Comparison of ENCODE assay signal across 10 mouse cellular contexts in the genomic region with DNA sequence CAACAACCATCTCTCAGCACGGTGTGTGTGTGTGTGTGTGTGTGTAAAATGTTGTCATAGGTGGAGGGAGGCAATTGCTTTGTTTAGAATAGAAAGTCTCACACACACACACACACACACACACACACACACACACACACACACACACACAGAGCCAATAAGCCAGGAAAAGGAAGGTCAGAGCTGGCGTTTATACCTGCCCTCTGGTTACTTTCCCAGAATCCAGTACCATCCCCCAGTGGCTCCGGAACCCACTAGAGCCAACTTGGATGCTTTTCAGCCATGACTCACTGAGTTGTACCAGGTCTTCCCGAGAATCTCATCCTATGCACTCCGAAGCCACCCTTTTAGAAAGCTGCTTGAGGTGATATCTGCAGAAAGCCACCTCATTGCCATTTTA.
DNase-seq lines count a peak whose midpoint lies in the region; ATAC-seq and TF ChIP-seq lines count a peak whose summit lies in the region.
"Had no signal": no experiment of that assay in that cellular context is flagged by ENCODE, and none has a peak within 500 bp of the region (broad histone marks: within the 10 kb centered on the region; RNA-seq: fewer than 3 reads in every experiment).

No protein-coding gene starts in this region.

- intact Hi-C loops in gastrocnemius, adult 2 months (cut with DNase I) = no loop called here
- intact Hi-C loops in gastrocnemius, postnatal 36 days (cut with DNase I) = no loop called here

- H3K4me3 ChIP-seq in gastrocnemius, adult 2 months = no peak overlapping the region
- no peak overlapping the region for H3K4me3 ChIP-seq in lung, embryonic 15.5 days
- H3K4me3 ChIP-seq: erythroblast, embryonic 14.5 days; liver, embryonic 13.5 days had no signal

- DNase-seq in gastrocnemius, adult 2 months = peak; percentile 26
- DNase-seq in gastrocnemius, postnatal 36 days = no peak
- peak; percentile 62 for DNase-seq in adrenal gland, postnatal 14 days
- DNase-seq in heart, adult 9 months (ENCODE audit: low spot score in 2 of 2) = peak; percentile 44 to 60
- DNase-seq in left cerebral cortex, adult 9 months (ENCODE audit: low spot score in 2 of 2) = no peak
- DNase-seq in embryo, embryonic 11 days = no peak
- DNase-seq: liver, embryonic 13.5 days had no signal

- H3K36me3 ChIP-seq in lung, embryonic 15.5 days = no peaks in the 10 kb centered on the region
- H3K36me3 ChIP-seq: liver, embryonic 13.5 days had no signal

- ATAC-seq in lung, embryonic 15.5 days (ENCODE audit: borderline replicate concordance, extremely low read depth, low FRiP score, low TSS enrichment) = peak; percentile 73; the same call in 1 of the 2 replicates
- no peak for ATAC-seq in activated CD4-positive, CD25-positive, alpha-beta regulatory T cell, adult 4 months

- no peak overlapping the region for H3K9ac ChIP-seq in lung, embryonic 15.5 days
- H3K9ac ChIP-seq: liver, embryonic 13.5 days had no signal

- H3K4me1 ChIP-seq in lung, embryonic 15.5 days = peaks cover 19% of the 10 kb centered on the region
- H3K4me1 ChIP-seq: liver, embryonic 13.5 days had no signal

- TF ChIP-seq CTCF in gastrocnemius, adult 2 months (IDR thresholded peaks at IDR 0.05) = no peak

- H3K27me3 ChIP-seq in lung, embryonic 15.5 days = no peaks in the 10 kb centered on the region
- H3K27me3 ChIP-seq: liver, embryonic 13.5 days had no signal

- no peak overlapping the region for H3K27ac ChIP-seq in gastrocnemius, adult 2 months
- H3K27ac ChIP-seq in lung, embryonic 15.5 days = 0 out of 2 replicates have a peak overlapping the region, but pooled peaks have one; percentile 29
- H3K27ac ChIP-seq: liver, embryonic 13.5 days had no signal

- no peaks in the 10 kb centered on the region for H3K9me3 ChIP-seq in lung, embryonic 15.5 days
- H3K9me3 ChIP-seq: liver, embryonic 13.5 days had no signal

- WGBS in lung, embryonic 15.5 days = 42% methylated on average over 5 of the region's 5 CpGs

- H3K4me2 ChIP-seq in lung, embryonic 15.5 days = no peak overlapping the region
- H3K4me2 ChIP-seq: liver, embryonic 13.5 days had no signal

Comparison
In these comparisons a context has a peak if more than half of its experiments do, and no peak if none do; other contexts are left out.
1. DNase-seq: peak in gastrocnemius, adult 2 months (single experiment), adrenal gland, postnatal 14 days (single experiment) and heart, adult 9 months (2 of 2); none in gastrocnemius, postnatal 36 days (0 of 2), left cerebral cortex, adult 9 months (0 of 2) and embryo, embryonic 11 days (single experiment).